Mouse (Mus musculus) spleen, adult 2 months (tissue): ENCODE data around the gene Kif20b. TPM values are rescaled to one million over a fixed set of nuclear protein-coding genes. Genes with fewer than 3 reads are reported as not detected.

Source experiments
- DNase-seq, 2 experiments: peaks; one replicate each; pipeline versions ENCODE4 v3.0.0 to v3.0.0-alpha.2; 2012 to 2021; ENCODE audit warnings: low spot score in 2 of 2, low read depth in 1 of 2
- H3K27ac ChIP-seq: fragments of 200-500 bp; 2 replicates; pipeline ENCODE4 v1.5.1; 2012; ENCODE audit warnings: low read length, inconsistent platforms; ENCODE audit not compliant: insufficient read depth
- H3K27me3 ChIP-seq: fragments of 200-500 bp; 2 replicates; pipeline ENCODE4 v1.6.1; 2012; ENCODE audit warnings: mild to moderate bottlenecking, moderate library complexity, low read length, inconsistent platforms; ENCODE audit not compliant: control insufficient read depth, insufficient read depth
- H3K36me3 ChIP-seq: fragments of 200-500 bp; 2 replicates; pipeline ENCODE4 v1.6.1; 2012; ENCODE audit warnings: mild to moderate bottlenecking, low read length, inconsistent platforms; ENCODE audit not compliant: control insufficient read depth, insufficient read depth
- H3K4me1 ChIP-seq: fragments of 200-500 bp; 2 replicates; pipeline ENCODE4 v1.6.1; 2011; ENCODE audit warnings: inconsistent platforms; ENCODE audit not compliant: control insufficient read depth, insufficient read depth, insufficient read length
- H3K4me3 ChIP-seq: fragments of 200-500 bp; 2 replicates; pipeline ENCODE4 v1.5.1; 2011; ENCODE audit warnings: mild to moderate bottlenecking, inconsistent platforms; ENCODE audit not compliant: insufficient read depth, insufficient read length; ENCODE audit errors: extremely low read depth
- CTCF ChIP-seq: fragments of 200-500 bp; IDR thresholded peaks from 2 replicates; pipeline ENCODE4 v1.5.1; 2011; ENCODE audit warnings: mild to moderate bottlenecking, inconsistent platforms; ENCODE audit not compliant: insufficient read depth, insufficient read length, insufficient replicate concordance; ENCODE audit errors: extremely low read depth
- POLR2A ChIP-seq: fragments of 200-500 bp; IDR thresholded peaks from 2 replicates; pipeline ENCODE4 v1.6.1; 2011; ENCODE audit warnings: low read depth, low read length, inconsistent platforms
- WGBS: fragments of 180-500 bp; shearing (Covaris S2); methylation state at CpG from one replicate; pipeline ENCODE4 v1.1.7; 2018; 5-methylcytosine and 5-hydroxymethylcytosine counted together
- polyA plus RNA-seq: library from polyadenylated mRNA; depleted of rRNA; stranded (reverse); fragments of >200 nt; gene quantifications from 2 replicates; pipeline ENCODE4 v1.2.3, GENCODE M21; 2012

Kif20b gene
- polyA plus RNA-seq, 1 experiment: 0.47 TPM

DNA sequence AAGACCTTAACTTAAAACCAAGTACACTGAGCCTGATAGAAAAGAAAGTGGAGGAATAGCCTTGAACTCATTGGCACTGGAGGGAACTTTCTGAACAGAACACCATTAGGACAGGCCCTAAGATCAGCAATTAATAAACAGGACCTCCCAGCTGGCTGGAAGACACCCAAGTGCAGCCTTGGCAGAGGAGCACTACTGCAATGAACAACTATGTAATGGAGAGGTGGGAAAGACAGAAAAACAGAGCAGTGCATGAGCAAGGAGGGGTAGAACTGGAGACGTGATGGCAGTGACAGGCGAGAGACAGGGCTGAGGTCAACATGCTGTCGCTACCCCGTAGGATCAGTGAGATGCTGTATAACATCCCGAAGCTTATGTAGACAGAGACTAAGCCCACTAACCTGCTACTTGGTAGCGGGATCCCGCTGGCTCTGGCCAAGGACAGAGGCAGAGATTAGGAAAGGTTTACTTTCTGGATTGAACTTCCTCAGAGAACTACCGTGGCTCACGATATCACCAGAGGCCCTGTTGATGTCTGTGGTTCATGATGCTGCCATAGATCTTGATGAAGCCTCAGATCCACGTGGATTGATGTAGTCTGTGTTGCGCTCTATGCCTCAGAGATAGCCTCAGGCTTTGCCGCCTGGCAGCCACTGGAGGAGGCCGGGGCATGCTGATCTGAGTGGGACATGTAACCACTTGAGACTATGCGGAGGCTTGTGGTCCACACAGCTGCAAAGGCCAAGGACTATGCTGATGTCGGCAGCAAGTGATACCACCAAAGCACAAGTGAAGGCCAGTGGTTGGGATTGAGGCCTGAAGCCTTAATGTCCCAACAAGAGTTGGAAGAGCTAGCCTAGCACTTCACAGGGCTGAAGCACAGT is 24.8 kb upstream of the Kif20b start:
- no peaks in the 10 kb centered on the region for H3K36me3 ChIP-seq
- no peaks in the 10 kb centered on the region for H3K27me3 ChIP-seq
- WGBS: 91% methylated on average over 15 of the region's 15 CpGs
- no peak for DNase-seq
- no peak overlapping the region for H3K4me3 ChIP-seq
- H3K4me1 ChIP-seq: no peaks in the 10 kb centered on the region
- no peak overlapping the region for H3K27ac ChIP-seq
- no peak for TF ChIP-seq POLR2A
- no peak for TF ChIP-seq CTCF

DNA sequence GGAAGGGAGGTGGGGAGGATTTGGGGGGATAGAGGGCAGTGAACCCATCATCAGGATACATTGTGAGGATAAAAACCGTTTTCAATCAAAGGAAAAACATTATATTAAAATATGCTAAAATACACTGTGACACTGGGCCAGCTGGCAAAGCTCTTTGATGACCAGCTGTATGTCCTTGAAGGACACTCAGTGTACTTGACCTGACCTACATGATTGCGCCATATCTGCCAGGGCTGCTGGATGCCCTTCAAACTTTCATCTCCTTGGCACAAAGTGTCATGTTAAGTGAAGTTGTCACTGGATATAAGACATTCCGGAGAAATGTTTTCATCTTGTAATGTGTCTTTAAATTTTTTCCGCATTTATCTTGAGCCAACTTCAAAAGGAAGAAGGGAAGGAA is 23.2 kb upstream of the Kif20b start:
- no peak overlapping the region for H3K27ac ChIP-seq
- no peaks in the 10 kb centered on the region for H3K36me3 ChIP-seq
- no peak overlapping the region for H3K4me3 ChIP-seq
- 86% methylated on average over 4 of the region's 4 CpGs for WGBS
- TF ChIP-seq CTCF (no peak), POLR2A (no peak)
- no peaks in the 10 kb centered on the region for H3K27me3 ChIP-seq
- no peaks in the 10 kb centered on the region for H3K4me1 ChIP-seq
- no peak for DNase-seq

DNA sequence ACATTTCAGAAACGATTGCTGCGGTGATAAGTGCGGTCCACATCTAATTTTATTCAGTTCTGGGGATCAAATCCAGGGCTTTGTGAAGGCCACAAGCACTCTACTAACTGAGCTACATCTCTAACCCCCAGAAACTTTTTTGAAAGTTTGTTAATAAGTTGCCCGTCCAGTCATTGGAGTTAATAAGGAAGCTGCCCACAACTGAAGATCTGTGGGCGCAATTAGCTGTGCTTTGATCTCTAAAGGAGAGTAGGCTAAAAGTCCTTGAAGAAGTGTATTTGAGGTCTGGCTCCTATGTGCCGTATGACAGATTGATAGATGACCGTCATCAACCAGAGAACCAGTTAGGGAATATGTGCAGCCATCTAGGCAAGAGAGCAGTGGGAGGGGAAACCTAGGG is 20.9 kb upstream of the Kif20b start:
- TF ChIP-seq CTCF (no peak), POLR2A (no peak)
- WGBS: 90% methylated on average over 7 of the region's 7 CpGs
- Histone ChIP-seq H3K4me1 (peaks cover 10% of the 10 kb centered on the region; the same call in 1 of the 2 replicates), H3K27ac (no peak overlapping the region), H3K36me3 (no peaks in the 10 kb centered on the region), H3K4me3 (no peak overlapping the region), H3K27me3 (no peaks in the 10 kb centered on the region)
- DNase-seq: no peak

DNA sequence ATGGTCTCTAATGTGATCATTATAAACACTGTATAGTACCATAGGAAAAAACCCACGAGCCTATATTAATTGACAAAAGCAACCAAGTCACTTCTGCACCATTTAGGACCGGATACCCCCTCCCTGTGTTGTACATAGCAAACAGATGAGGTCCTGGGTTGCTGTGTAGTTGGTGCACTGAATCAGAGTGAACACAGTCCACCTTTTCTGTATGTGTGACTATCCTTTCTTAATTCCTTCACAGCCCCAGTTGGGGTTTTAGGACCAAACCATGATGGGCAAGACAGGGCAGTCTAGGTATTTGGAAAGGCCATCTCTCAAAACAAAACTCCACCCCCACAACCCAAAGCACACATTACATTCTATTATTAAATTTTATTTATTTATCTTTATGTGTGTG is 20.4 kb upstream of the Kif20b start:
- WGBS: 89% methylated on average over 2 of the region's 2 CpGs
- TF ChIP-seq CTCF (no peak), POLR2A (no peak)

DNA sequence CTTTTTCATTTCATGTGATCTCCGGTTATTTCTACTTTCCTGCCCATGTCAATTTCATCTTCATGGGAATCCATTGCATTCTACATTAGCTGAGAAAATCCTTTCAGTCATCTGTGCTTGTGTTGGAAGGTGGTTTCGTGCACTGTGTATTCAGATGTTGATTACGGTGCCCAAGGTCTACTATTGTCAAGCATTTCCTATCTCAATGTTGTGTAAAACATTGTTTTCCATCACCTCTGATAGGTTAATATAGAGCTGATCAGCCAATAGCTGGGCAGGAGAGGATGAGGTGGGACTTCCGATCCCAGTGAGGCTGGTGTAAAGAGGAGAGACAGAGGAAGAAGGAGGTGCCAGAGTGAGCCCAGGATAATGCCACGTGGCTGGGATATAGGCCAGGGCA is 18.1 kb upstream of the Kif20b start:
- no peaks in the 10 kb centered on the region for H3K27me3 ChIP-seq
- WGBS: 87% methylated on average over 5 of the region's 5 CpGs
- TF ChIP-seq CTCF (no peak), POLR2A (no peak)

More for the DNA sequence above, 20.4 kb upstream of the Kif20b start:
- Histone ChIP-seq H3K4me1 (peaks cover 10% of the 10 kb centered on the region; the same call in 1 of the 2 replicates), H3K27ac (no peak overlapping the region), H3K36me3 (no peaks in the 10 kb centered on the region), H3K27me3 (no peaks in the 10 kb centered on the region), H3K4me3 (no peak overlapping the region)
- DNase-seq: no peak

DNA sequence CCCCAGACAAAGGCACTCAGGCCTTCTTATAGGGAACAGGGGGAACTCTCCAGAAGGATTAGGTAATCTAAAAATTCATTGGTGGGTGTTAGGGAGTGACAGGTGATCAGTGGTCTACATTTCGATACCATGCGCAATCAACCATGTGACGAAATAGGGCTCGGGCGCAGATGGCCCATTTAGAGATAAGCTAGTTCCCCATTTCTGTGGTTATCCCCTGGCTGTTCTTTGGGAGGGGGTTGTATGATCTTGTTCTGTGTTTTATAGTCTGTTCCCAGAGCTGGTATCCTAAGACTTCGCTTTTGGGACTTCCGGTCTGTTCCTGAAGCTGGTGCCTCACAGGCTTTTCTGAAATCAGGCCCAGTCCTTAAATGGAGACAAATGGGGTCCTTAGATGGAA is 16.7 kb upstream of the Kif20b start:
- no peak for TF ChIP-seq CTCF
- TF ChIP-seq POLR2A: no peak
- 32% methylated on average over 7 of the region's 7 CpGs for WGBS
- peak in 1 of 2 experiments; percentile 19 for DNase-seq

More for the DNA sequence above, 18.1 kb upstream of the Kif20b start:
- Histone ChIP-seq H3K36me3 (no peaks in the 10 kb centered on the region), H3K27ac (no peak overlapping the region), H3K4me1 (peaks cover 10% of the 10 kb centered on the region; the same call in 1 of the 2 replicates), H3K4me3 (no peak overlapping the region)
- no peak for DNase-seq

DNA sequence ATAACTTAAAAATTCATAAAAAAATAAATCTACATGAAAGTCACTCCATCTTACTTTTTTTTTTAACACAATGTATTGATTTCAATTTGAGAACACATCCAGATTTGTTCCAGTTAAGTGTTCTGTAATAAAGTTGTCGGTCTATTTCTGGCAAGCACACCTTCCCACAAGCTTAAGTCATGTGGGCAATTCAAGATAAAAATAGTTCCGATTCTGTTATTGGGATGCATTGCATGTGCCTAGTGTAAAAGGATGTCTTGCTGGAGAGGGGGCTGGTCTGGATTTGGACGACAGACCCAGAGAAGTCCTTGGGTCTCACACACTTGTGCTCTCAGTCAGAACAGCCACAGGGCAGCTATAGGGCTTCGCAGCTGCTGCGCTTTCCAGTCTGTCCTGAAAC is 15.4 kb upstream of the Kif20b start:
- WGBS: 56% methylated on average over 5 of the region's 5 CpGs
- H3K4me3 ChIP-seq: no peak overlapping the region
- no peaks in the 10 kb centered on the region for H3K36me3 ChIP-seq
- H3K27me3 ChIP-seq: no peaks in the 10 kb centered on the region
- peaks cover 10% of the 10 kb centered on the region; the same call in 1 of the 2 replicates for H3K4me1 ChIP-seq
- TF ChIP-seq POLR2A: no peak
- TF ChIP-seq CTCF: no peak
- no peak for DNase-seq
- no peak overlapping the region for H3K27ac ChIP-seq

More for the DNA sequence above, 16.7 kb upstream of the Kif20b start:
- Histone ChIP-seq H3K27me3 (no peaks in the 10 kb centered on the region), H3K27ac (no peak overlapping the region), H3K4me1 (peaks cover 10% of the 10 kb centered on the region; the same call in 1 of the 2 replicates), H3K4me3 (no peak overlapping the region), H3K36me3 (no peaks in the 10 kb centered on the region)
